Mouse (Mus musculus): ENCODE data around the gene Lypd9. TPM values are rescaled to one million over a fixed set of nuclear protein-coding genes. Genes with fewer than 3 reads are reported as not detected.
"Not testable (repeated sequence)": the region's sequence is repeated elsewhere in the genome, so short reads cannot be mapped to it uniquely, and the experiment has no call there.

Gene Lypd9
- not detected in 2 replicates for polyA plus RNA-seq (2015; fragmentation: Nextera tagmentation; extraction: Ambion mirVana)

DNA sequence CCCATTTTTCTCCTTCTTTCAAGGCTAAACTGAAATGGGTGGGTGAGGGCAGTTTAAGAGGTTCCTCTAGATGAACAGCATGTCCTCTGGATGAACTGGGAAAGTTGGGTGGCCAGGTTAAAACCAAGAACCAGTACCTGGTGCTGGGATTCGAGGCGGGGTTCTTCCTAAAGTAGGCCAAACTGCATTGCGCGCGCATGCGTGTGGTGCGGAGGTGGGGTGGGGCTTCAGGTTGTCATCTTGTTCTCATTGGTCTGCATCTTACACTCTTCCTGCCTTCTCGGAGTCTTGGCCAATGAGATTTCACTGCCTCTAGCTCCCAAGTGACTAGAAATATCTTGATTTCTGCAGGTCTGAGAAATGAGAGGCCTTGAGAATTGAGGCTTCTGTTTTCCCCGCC lies at the start of gene Lypd9:
Lypd9 (minus strand) TSS at position 165 of the 400 bp plus-strand sequence.
- Histone ChIP-seq H3K9me3 (replicated peaks; ENCODE audit: low read length) (no peaks in the 10 kb centered on the region), H3K4me3 (replicated peaks; ENCODE audit: low read depth, low read length) (no peak within 1 kb of the TSS), H3K4me2 (ENCODE audit: low read length) (no peak within 1 kb of the TSS), H3K4me1 (replicated peaks; ENCODE audit: insufficient read depth, low read length) (no peaks in the 10 kb centered on the region), H3K9ac (ENCODE audit: low read depth, low read length) (no peak within 1 kb of the TSS), H3K27ac (no peak within 1 kb of the TSS), H3K27me3 (ENCODE audit: insufficient read depth, low read length) (no peaks in the 10 kb centered on the region), H3K36me3 (ENCODE audit: insufficient read depth, low read length) (no peaks in the 10 kb centered on the region)
- DNase-seq (ENCODE audit: low spot score) (no peak), ATAC-seq (replicated peaks; ENCODE audit: low FRiP score, low read depth) (no peak)
- TF ChIP-seq CTCF (IDR thresholded peaks at IDR 0.05; ENCODE audit: low read depth), result no peak
- WGBS, result 97% methylated on average over 9 of the region's 9 CpGs

DNA sequence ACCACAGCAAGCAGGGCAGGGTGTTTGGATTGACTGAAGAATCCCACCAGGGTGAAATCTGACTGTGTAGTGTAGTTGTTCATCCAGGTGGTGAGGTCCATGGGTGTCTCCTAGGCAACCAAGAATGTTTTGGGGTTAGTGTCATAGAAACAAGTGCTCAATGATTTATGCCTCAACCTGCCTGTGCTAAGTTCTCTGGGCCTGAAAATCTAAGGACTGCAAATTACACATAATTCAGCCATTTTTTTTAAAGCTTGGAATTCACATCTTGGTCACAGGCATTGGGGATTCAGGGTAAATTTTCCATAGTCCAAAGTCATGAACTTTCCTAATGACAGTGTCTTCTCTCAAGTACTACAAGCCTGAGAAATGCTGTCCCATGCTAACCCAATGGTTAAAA lies 49.7 kb upstream of the Lypd9 start, which contains the start of gene Olfr331:
Olfr331 (minus strand) TSS at position 101 of the 400 bp plus-strand sequence.
- H3K4me3 ChIP-seq (replicated peaks; ENCODE audit: low read depth, low read length); DNase-seq (ENCODE audit: low spot score); ATAC-seq (replicated peaks; ENCODE audit: low FRiP score, low read depth); H3K4me1 ChIP-seq (replicated peaks; ENCODE audit: insufficient read depth, low read length); H3K36me3 ChIP-seq (ENCODE audit: insufficient read depth, low read length); H3K27me3 ChIP-seq (ENCODE audit: insufficient read depth, low read length); H3K9ac ChIP-seq (ENCODE audit: low read depth, low read length); H3K4me2 ChIP-seq (ENCODE audit: low read length); H3K27ac ChIP-seq; H3K9me3 ChIP-seq (replicated peaks; ENCODE audit: low read length): not testable (repeated sequence)

DNA sequence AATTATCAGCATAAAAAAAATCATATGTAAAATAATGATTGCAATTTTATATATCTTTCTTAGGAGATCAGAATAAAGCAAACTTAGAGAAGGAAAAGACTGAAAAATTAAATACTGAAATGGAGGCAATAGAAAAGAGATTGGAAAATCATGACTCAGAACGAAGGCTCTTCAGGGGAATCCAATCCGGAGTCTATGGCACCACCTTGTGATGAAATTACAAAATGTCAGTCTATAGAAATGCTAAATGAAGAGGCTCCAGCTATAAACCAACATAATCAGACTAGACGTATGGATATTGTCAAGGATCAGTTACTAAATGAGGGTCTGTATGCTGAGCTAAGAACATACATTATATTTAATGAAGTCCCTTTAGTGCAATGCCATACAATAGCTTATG lies 46.6 kb upstream of the Lypd9 start:
- Histone ChIP-seq H3K9ac (ENCODE audit: low read depth, low read length) (no peak overlapping the region), H3K36me3 (ENCODE audit: insufficient read depth, low read length) (no peaks in the 10 kb centered on the region)
- peak; percentile 68 for TF ChIP-seq CTCF (IDR thresholded peaks at IDR 0.05; ENCODE audit: low read depth)

DNA sequence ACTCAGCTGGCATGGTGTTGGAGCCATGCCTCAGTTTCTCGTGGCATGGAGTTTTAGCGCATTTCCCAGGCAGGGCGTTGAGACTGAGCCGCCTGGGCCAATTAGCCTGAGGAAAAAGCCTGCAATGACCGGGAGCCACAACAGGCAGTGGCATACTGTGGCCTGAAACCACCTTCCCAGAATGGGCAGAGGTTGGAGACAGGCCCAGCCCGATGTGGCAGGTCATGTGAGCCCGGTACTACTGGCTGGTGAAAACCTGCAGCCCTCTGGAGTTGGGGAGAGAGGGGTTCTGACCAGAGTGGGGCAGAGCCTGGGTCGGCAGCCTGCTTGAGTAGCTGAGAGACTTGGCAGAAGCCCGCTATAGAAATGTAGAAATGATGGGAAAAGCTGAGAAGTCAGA lies 46.0 kb upstream of the Lypd9 start:
- Histone ChIP-seq H3K4me2 (ENCODE audit: low read length) (no peak overlapping the region), H3K9me3 (replicated peaks; ENCODE audit: low read length) (no peaks in the 10 kb centered on the region), H3K4me3 (replicated peaks; ENCODE audit: low read depth, low read length) (no peak overlapping the region), H3K27ac (no peak overlapping the region), H3K9ac (ENCODE audit: low read depth, low read length) (no peak overlapping the region), H3K27me3 (ENCODE audit: insufficient read depth, low read length) (no peaks in the 10 kb centered on the region), H3K36me3 (ENCODE audit: insufficient read depth, low read length) (no peaks in the 10 kb centered on the region), H3K4me1 (replicated peaks; ENCODE audit: insufficient read depth, low read length) (no peaks in the 10 kb centered on the region)
- 84% methylated on average over 9 of the region's 9 CpGs for WGBS
- DNase-seq (ENCODE audit: low spot score), result no peak
- TF ChIP-seq CTCF (IDR thresholded peaks at IDR 0.05; ENCODE audit: low read depth), result no peak
- no peak for ATAC-seq (replicated peaks; ENCODE audit: low FRiP score, low read depth)

More for the DNA sequence above, 46.6 kb upstream of the Lypd9 start:
- no peak for ATAC-seq (replicated peaks; ENCODE audit: low FRiP score, low read depth)
- H3K27me3 ChIP-seq (ENCODE audit: insufficient read depth, low read length), result no peaks in the 10 kb centered on the region
- no peaks in the 10 kb centered on the region for H3K9me3 ChIP-seq (replicated peaks; ENCODE audit: low read length)
- no peaks in the 10 kb centered on the region for H3K4me1 ChIP-seq (replicated peaks; ENCODE audit: insufficient read depth, low read length)
- DNase-seq (ENCODE audit: low spot score), result peak; percentile 64
- no peak overlapping the region for H3K4me2 ChIP-seq (ENCODE audit: low read length)
- no peak overlapping the region for H3K27ac ChIP-seq
- 42% methylated on average over 3 of the region's 3 CpGs for WGBS
- H3K4me3 ChIP-seq (replicated peaks; ENCODE audit: low read depth, low read length), result no peak overlapping the region

DNA sequence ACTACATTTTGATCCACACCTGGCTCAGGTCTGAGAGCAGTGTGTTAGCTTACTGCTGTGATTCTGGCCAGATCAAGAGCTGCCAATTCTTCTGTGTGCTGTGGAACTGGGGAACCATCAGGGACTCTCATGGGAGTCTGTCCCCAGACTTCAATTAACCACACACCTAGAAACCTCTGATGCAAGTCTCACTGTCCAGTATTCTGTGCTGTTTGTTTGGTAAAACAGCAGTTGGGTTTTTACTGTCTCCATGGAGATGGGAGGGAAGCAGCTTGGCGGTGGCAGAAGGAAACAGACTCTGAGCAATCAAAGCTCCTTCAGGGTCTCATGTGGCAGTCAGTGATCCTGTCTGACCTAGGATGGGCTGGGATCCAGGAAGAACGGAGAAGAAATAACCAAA lies 39.7 kb upstream of the Lypd9 start, which contains the start of gene Olfr332:
Olfr332 (minus strand) TSS at position 101 of the 400 bp plus-strand sequence.
- Histone ChIP-seq H3K9ac (ENCODE audit: low read depth, low read length) (no peak within 1 kb of the TSS), H3K27ac (no peak within 1 kb of the TSS), H3K4me2 (ENCODE audit: low read length) (no peak within 1 kb of the TSS), H3K27me3 (ENCODE audit: insufficient read depth, low read length) (no peaks in the 10 kb centered on the region), H3K4me3 (replicated peaks; ENCODE audit: low read depth, low read length) (no peak within 1 kb of the TSS), H3K4me1 (replicated peaks; ENCODE audit: insufficient read depth, low read length) (no peaks in the 10 kb centered on the region), H3K36me3 (ENCODE audit: insufficient read depth, low read length) (no peaks in the 10 kb centered on the region), H3K9me3 (replicated peaks; ENCODE audit: low read length) (no peaks in the 10 kb centered on the region)
- 51% methylated on average over 2 of the region's 2 CpGs for WGBS
- ATAC-seq (replicated peaks; ENCODE audit: low FRiP score, low read depth), result no peak
- DNase-seq (ENCODE audit: low spot score), result no peak
- TF ChIP-seq CTCF (IDR thresholded peaks at IDR 0.05; ENCODE audit: low read depth), result no peak

DNA sequence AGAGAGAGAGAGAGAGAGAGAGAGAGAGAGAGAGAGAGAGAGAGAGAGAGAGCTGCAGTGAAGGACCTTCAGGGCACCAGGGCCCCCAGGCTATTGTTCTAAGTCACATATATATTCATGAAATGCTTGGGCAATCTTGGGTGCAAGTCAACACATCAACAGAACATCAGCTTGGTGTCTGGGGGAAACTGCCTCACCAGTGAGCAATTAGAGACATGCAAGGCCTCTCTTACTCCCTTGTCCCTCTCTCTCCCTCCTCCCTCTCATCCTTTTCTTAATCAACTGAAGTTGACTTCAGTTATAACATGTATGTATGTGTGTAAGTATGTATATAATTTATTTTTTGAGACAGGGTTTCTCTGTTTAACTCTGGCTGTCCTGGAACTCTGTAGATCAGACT lies 9.4 kb upstream of the Lypd9 start, which contains the start of gene Olfr30:
Olfr30 (minus strand) TSS at position 101 of the 400 bp plus-strand sequence.
- H3K36me3 ChIP-seq (ENCODE audit: insufficient read depth, low read length), result no peaks in the 10 kb centered on the region
- ATAC-seq (replicated peaks; ENCODE audit: low FRiP score, low read depth) (no peak), DNase-seq (ENCODE audit: low spot score) (no peak)
- no peak within 1 kb of the TSS for H3K27ac ChIP-seq
- no peak within 1 kb of the TSS for H3K4me2 ChIP-seq (ENCODE audit: low read length)
- no peaks in the 10 kb centered on the region for H3K27me3 ChIP-seq (ENCODE audit: insufficient read depth, low read length)
- no peaks in the 10 kb centered on the region for H3K9me3 ChIP-seq (replicated peaks; ENCODE audit: low read length)
- no peak within 1 kb of the TSS for H3K4me3 ChIP-seq (replicated peaks; ENCODE audit: low read depth, low read length)
- H3K9ac ChIP-seq (ENCODE audit: low read depth, low read length), result no peak within 1 kb of the TSS
- TF ChIP-seq CTCF (IDR thresholded peaks at IDR 0.05; ENCODE audit: low read depth), result no peak
- H3K4me1 ChIP-seq (replicated peaks; ENCODE audit: insufficient read depth, low read length), result no peaks in the 10 kb centered on the region

DNA sequence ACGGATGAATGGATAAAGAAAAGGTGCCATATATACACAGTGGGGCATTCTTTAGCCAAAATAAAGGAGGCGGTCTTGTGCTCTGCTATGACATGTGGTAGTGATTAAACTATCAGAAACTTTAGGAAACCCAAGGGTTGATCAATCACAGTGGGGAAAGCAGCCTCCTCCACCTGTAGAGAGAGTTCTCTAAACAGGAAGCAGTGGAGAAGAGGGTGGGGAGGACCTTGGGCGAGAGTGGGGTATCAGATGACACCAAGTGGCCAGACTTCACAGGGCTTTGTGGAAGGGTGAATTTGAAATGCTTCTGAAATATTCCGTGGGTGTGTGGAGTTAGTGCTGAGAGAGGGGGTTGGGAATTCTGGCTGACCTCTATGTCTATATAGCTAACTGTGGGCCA lies 869 bp upstream of the Lypd9 start:
- Histone ChIP-seq H3K4me3 (replicated peaks; ENCODE audit: low read depth, low read length) (no peak overlapping the region), H3K9me3 (replicated peaks; ENCODE audit: low read length) (no peaks in the 10 kb centered on the region), H3K4me2 (ENCODE audit: low read length) (no peak overlapping the region), H3K36me3 (ENCODE audit: insufficient read depth, low read length) (no peaks in the 10 kb centered on the region), H3K4me1 (replicated peaks; ENCODE audit: insufficient read depth, low read length) (no peaks in the 10 kb centered on the region), H3K27me3 (ENCODE audit: insufficient read depth, low read length) (no peaks in the 10 kb centered on the region), H3K9ac (ENCODE audit: low read depth, low read length) (no peak overlapping the region), H3K27ac (no peak overlapping the region)
- DNase-seq (ENCODE audit: low spot score), result no peak
- TF ChIP-seq CTCF (IDR thresholded peaks at IDR 0.05; ENCODE audit: low read depth), result no peak
- 43% methylated on average over 4 of the region's 4 CpGs for WGBS
- ATAC-seq (replicated peaks; ENCODE audit: low FRiP score, low read depth), result no peak

All from kidney, postnatal 0 days (tissue).